Mouse (Mus musculus): Measurements from ENCODE around the gene Lin37. TPM values are rescaled to one million over a fixed set of nuclear protein-coding genes. Genes with fewer than 3 reads are reported as not detected.
A peak's percentile ranks its signal among the peaks of the same experiment; 100 is the strongest.

Gene Lin37
- polyA plus RNA-seq, 1 experiment from 2014 or later: 58.7 TPM

DNA sequence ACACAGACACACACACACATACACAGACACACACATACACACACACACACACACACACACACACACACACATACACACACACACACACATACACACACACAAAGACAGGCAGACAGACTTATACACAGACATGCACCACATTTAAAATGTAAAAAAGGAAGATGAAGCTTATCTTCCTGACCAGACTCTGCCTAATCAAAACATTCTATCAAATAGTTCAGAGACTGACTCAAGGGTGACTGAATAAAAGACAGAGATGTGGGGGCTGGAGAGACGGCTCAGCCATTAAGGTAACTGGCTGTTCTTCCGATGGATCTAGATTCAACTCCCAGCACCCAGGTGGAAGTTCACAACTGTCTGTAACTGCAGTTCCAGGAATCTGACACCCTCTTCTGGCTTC, 15.3 kb downstream of the Lin37 start:
- WGBS: 91% methylated on average over 2 of the region's 2 CpGs
- Histone ChIP-seq H3K9ac (ENCODE audit: low read depth, low read length) (no peak overlapping the region), H3K4me2 (ENCODE audit: low read length) (no peak overlapping the region), H3K4me1 (ENCODE audit: control insufficient read depth, insufficient read depth, low read depth, low read length) (no peaks in the 10 kb centered on the region), H3K27ac (ENCODE audit: low read depth, low read length) (no peak overlapping the region), H3K9me3 (ENCODE audit: control insufficient read depth, low read length) (no peaks in the 10 kb centered on the region), H3K27me3 (replicated peaks; ENCODE audit: control insufficient read depth, insufficient read depth, low read length) (no peaks in the 10 kb centered on the region), H3K36me3 (ENCODE audit: control insufficient read depth, insufficient read depth, low read length) (peaks cover 6% of the 10 kb centered on the region), H3K4me3 (ENCODE audit: low read length) (no peak overlapping the region)
- no peak for ATAC-seq

DNA sequence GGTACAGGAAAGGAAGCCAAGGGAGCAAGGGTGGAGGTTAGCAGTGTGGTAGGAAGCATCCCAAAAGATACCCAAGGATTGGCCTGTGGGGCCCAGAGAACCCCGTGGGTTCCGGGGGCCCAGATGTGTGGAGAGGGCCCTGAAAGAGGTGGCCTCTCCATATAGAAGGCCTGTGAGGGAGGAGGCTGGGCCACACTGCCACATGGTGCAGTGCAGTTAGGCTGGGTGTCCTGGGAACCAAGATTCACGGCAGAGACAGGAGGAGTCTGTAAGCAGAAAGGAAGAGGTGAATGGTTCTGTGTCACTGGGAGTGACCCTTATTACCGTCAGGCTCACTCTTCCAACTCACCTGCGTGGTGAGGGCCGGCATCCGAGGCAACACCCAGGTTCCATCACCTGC, 19.1 kb downstream of the Lin37 start:
- Histone ChIP-seq H3K9me3 (ENCODE audit: control insufficient read depth, low read length) (no peaks in the 10 kb centered on the region), H3K4me2 (ENCODE audit: low read length) (no peak overlapping the region), H3K27ac (ENCODE audit: low read depth, low read length) (no peak overlapping the region), H3K27me3 (replicated peaks; ENCODE audit: control insufficient read depth, insufficient read depth, low read length) (no peaks in the 10 kb centered on the region), H3K36me3 (ENCODE audit: control insufficient read depth, insufficient read depth, low read length) (peaks cover 6% of the 10 kb centered on the region), H3K9ac (ENCODE audit: low read depth, low read length) (no peak overlapping the region), H3K4me1 (ENCODE audit: control insufficient read depth, insufficient read depth, low read depth, low read length) (peaks cover 5% of the 10 kb centered on the region), H3K4me3 (ENCODE audit: low read length) (no peak overlapping the region)
- no peak for ATAC-seq
- 90% methylated on average over 7 of the region's 7 CpGs for WGBS

DNA sequence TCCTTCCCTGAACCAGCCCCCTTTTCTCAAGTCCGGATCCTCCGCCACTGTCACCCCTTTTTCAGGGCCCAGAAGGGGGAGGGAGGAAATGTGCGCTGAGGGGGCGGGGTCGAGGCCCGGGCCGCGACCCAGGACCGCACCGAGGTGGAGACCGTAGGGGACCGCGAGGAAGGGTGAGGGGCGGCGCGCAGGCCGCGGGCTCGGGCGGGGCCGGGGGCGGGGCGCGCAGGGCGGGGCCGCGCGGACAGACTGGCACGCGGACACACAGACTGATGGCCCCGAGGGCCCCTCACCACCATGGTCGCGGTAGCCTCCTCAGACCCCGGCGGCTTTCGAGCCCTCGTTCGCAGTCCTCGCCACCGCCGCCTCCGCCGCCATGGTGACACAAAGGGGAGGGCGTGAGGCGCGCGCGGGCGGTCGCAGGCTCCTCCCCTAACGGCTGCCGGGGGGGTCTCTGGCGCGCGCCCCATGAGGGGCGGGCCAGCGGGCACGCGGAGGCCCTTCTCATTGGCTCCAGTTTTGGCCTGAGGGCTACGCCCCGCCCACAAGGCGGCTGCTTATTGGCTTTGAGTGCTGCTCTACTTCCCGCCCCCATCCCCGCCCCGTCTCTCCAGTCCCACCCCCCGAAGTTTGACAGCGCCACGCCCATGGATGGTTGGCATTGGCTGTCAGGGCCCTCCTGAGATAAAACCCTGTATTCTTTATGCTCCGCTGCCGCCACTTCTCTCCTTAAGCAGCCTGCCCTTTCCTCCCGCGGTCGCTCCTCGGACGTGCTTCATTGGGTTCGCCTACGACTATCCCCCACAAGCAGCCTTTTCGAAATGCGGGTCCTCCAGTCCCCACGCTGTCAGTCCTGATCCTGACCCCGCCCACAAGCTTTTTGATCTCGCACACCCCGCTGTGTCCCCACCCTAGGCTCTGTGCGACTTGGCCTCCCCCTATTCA, 24.7 kb downstream of the Lin37 start, which contains the start of gene Arhgap33:
Gene Arhgap33, minus strand, starts transcription at position 428 of the 945 bp plus-strand sequence.
- Histone ChIP-seq H3K9ac (ENCODE audit: low read depth, low read length) (peak within 1 kb of the TSS; percentile 94), H3K27ac (ENCODE audit: low read depth, low read length) (peak within 1 kb of the TSS; percentile 95), H3K4me3 (ENCODE audit: low read length) (peak within 1 kb of the TSS; percentile 79), H3K4me2 (ENCODE audit: low read length) (peak within 1 kb of the TSS; percentile 88), H3K9me3 (ENCODE audit: control insufficient read depth, low read length) (no peaks in the 10 kb centered on the region), H3K4me1 (ENCODE audit: control insufficient read depth, insufficient read depth, low read depth, low read length) (peaks cover 32% of the 10 kb centered on the region), H3K27me3 (replicated peaks; ENCODE audit: control insufficient read depth, insufficient read depth, low read length) (no peaks in the 10 kb centered on the region), H3K36me3 (ENCODE audit: control insufficient read depth, insufficient read depth, low read length) (peaks cover 11% of the 10 kb centered on the region)
- under 1% methylated on average over 43 of the region's 84 CpGs for WGBS
- ATAC-seq: peak; percentile 93

DNA sequence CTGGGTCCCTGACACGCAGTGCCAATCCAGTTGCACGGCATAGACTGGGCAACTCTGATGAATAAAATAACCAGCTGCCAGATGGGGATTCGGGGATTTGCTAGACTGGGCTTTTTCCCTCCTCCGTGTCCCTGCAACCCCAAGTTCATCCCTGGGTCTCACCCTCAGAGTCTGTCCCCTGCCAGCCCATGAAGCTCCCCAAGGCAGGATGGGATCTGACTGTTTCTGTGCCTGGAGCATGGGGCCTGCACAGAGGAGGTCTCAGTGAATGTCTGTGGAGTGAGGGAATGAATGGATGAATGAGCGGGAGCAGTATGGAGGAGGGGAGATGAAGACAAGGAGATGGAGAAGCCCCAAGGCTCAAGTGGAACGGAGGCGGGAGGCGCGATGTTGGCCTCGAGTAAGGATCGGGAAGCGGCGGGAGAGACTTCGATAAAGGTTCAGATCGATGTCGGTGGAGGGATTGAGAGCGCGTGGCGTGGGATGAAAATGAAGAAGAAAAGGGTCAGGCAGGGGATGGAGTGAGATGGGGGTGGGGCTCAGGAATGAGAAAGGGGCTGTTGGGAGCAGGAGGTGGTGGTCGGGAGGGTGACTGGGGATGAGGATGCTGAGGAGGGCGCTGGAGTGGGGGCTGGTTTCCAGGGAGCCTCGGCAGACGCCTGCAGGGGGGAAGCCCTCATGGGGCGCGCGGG, 25.6 kb downstream of the Lin37 start:
- H3K4me3 ChIP-seq (ENCODE audit: low read length): peak overlapping the region; percentile 79
- 1% methylated on average over 23 of the region's 26 CpGs for WGBS

DNA sequence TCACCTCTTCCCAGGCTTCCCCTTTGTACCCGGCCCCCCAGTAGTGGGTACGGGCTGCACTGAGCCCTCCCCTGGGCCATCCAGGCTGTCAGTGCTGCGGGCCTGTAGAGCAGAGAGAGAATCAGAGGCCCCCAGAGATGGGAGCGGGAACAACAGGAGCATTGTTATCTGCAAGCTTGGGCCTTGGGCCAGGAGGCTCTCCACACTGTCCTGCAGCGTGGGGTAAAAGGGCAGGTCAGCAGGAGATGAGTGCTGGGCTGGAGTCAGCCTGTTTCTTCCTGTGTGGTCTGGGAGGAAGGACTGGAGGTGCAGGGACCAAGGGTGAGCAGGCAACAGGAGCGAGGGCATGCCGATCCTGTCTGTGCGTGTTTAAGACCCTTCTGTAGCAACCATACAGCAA, 26.7 kb downstream of the Lin37 start:
- Histone ChIP-seq H3K9ac (ENCODE audit: low read depth, low read length) (peak overlapping the region; percentile 94), H3K4me1 (ENCODE audit: control insufficient read depth, insufficient read depth, low read depth, low read length) (peaks cover 32% of the 10 kb centered on the region), H3K4me2 (ENCODE audit: low read length) (peak overlapping the region; percentile 88), H3K36me3 (ENCODE audit: control insufficient read depth, insufficient read depth, low read length) (peaks cover 24% of the 10 kb centered on the region), H3K27ac (ENCODE audit: low read depth, low read length) (peak overlapping the region; percentile 51; the same call in 1 of the 2 replicates), H3K9me3 (ENCODE audit: control insufficient read depth, low read length) (no peaks in the 10 kb centered on the region), H3K4me3 (ENCODE audit: low read length) (peak overlapping the region; percentile 79), H3K27me3 (replicated peaks; ENCODE audit: control insufficient read depth, insufficient read depth, low read length) (no peaks in the 10 kb centered on the region)
- peak; percentile 5 for ATAC-seq
- 6% methylated on average over 8 of the region's 8 CpGs for WGBS

More for the DNA sequence above, 25.6 kb downstream of the Lin37 start:
- H3K27me3 ChIP-seq (replicated peaks; ENCODE audit: control insufficient read depth, insufficient read depth, low read length): no peaks in the 10 kb centered on the region
- peaks cover 14% of the 10 kb centered on the region for H3K36me3 ChIP-seq (ENCODE audit: control insufficient read depth, insufficient read depth, low read length)
- no peaks in the 10 kb centered on the region for H3K9me3 ChIP-seq (ENCODE audit: control insufficient read depth, low read length)
- peak overlapping the region; percentile 94 for H3K9ac ChIP-seq (ENCODE audit: low read depth, low read length)
- H3K4me1 ChIP-seq (ENCODE audit: control insufficient read depth, insufficient read depth, low read depth, low read length): peaks cover 32% of the 10 kb centered on the region
- peak; percentile 35 for ATAC-seq
- H3K27ac ChIP-seq (ENCODE audit: low read depth, low read length): peak overlapping the region; percentile 95
- peak overlapping the region; percentile 88 for H3K4me2 ChIP-seq (ENCODE audit: low read length)

DNA sequence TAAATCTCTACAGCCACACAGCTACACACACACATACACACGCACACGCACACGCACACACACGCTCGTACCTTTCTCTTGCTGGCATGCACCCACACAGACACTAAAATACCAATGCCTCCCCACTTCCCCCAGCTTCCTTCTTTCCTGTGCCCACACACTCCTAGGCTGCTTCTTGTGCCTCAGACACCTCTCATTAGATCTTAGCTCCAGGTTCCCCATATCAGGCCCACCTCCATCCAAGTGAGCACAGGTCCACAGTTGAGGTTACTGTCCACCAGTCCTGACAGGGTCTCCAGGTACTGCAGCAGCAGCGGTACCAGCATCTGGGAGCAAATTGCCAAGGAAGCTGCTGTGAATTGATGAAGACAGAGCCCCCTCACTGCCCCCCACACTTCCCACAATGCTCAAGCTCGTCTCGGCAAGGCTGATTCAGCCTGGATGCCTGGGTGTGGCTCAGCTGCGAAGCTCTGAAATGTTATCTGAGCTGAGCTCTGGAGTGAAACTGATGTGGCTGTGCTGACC, 28.3 kb downstream of the Lin37 start:
- no peak for ATAC-seq
- H3K4me3 ChIP-seq (ENCODE audit: low read length): no peak overlapping the region
- peaks cover 32% of the 10 kb centered on the region for H3K4me1 ChIP-seq (ENCODE audit: control insufficient read depth, insufficient read depth, low read depth, low read length)
- H3K27me3 ChIP-seq (replicated peaks; ENCODE audit: control insufficient read depth, insufficient read depth, low read length): no peaks in the 10 kb centered on the region
- no peak overlapping the region for H3K9ac ChIP-seq (ENCODE audit: low read depth, low read length)
- no peaks in the 10 kb centered on the region for H3K9me3 ChIP-seq (ENCODE audit: control insufficient read depth, low read length)
- H3K27ac ChIP-seq (ENCODE audit: low read depth, low read length): no peak overlapping the region
- peaks cover 38% of the 10 kb centered on the region for H3K36me3 ChIP-seq (ENCODE audit: control insufficient read depth, insufficient read depth, low read length)
- WGBS: 80% methylated on average over 9 of the region's 9 CpGs
- H3K4me2 ChIP-seq (ENCODE audit: low read length): no peak overlapping the region; the same call in 1 of the 2 replicates

DNA sequence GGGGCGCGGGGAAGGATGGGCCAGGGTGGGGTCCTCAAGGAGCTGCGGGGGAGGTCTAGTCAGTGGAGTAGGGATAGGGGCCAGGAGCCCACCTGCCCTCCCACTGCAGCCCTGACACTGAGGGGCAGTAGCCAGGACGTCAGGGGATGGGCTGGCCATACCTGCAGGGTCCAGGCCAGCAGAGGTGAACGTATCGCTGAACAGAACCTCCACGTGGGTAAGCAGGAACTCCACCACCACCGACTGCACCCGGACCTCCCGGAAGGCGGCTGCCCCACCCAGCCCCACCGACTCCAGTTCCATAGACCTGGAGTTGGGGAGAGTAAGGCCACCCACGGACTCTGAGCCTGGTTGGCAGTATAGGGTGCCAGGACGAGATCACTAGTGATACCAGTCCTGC, 32.7 kb downstream of the Lin37 start:
- no peaks in the 10 kb centered on the region for H3K27me3 ChIP-seq (replicated peaks; ENCODE audit: control insufficient read depth, insufficient read depth, low read length)
- H3K4me3 ChIP-seq (ENCODE audit: low read length): no peak overlapping the region
- H3K27ac ChIP-seq (ENCODE audit: low read depth, low read length): no peak overlapping the region
- ATAC-seq: no peak
- no peak overlapping the region for H3K4me2 ChIP-seq (ENCODE audit: low read length)
- WGBS: 78% methylated on average over 14 of the region's 14 CpGs
- H3K36me3 ChIP-seq (ENCODE audit: control insufficient read depth, insufficient read depth, low read length): peaks cover 62% of the 10 kb centered on the region
- no peaks in the 10 kb centered on the region for H3K9me3 ChIP-seq (ENCODE audit: control insufficient read depth, low read length)
- H3K4me1 ChIP-seq (ENCODE audit: control insufficient read depth, insufficient read depth, low read depth, low read length): peaks cover 5% of the 10 kb centered on the region
- H3K9ac ChIP-seq (ENCODE audit: low read depth, low read length): no peak overlapping the region

DNA sequence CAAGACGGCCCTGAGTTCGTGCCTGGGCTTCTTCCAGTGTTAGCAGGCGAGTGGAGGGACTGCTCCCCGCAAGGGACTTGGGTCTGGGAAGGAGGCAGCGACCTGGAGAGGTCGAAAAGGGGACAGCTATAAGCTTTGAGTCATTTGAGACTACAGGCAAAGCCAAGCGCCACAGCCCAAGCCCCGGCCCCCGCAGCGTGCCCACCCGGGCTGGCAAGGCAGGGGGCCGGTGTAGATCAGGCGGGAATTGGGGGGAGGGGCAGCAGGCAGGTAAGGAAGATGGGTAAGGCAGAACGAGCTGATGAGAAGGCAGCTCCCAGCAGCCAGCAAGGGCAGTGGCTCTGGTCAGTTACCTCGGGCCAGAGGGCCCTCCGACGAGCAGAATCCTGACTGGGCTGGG, 33.2 kb downstream of the Lin37 start:
- H3K36me3 ChIP-seq (ENCODE audit: control insufficient read depth, insufficient read depth, low read length): peaks cover 62% of the 10 kb centered on the region
- no peaks in the 10 kb centered on the region; the same call in none of the 2 replicates for H3K4me1 ChIP-seq (ENCODE audit: control insufficient read depth, insufficient read depth, low read depth, low read length)
- 36% methylated on average over 17 of the region's 17 CpGs for WGBS
- H3K9me3 ChIP-seq (ENCODE audit: control insufficient read depth, low read length): no peaks in the 10 kb centered on the region
- no peak for ATAC-seq
- no peaks in the 10 kb centered on the region for H3K27me3 ChIP-seq (replicated peaks; ENCODE audit: control insufficient read depth, insufficient read depth, low read length)
- no peak overlapping the region for H3K4me2 ChIP-seq (ENCODE audit: low read length)
- no peak overlapping the region for H3K4me3 ChIP-seq (ENCODE audit: low read length)
- no peak overlapping the region for H3K27ac ChIP-seq (ENCODE audit: low read depth, low read length)
- no peak overlapping the region for H3K9ac ChIP-seq (ENCODE audit: low read depth, low read length)

DNA sequence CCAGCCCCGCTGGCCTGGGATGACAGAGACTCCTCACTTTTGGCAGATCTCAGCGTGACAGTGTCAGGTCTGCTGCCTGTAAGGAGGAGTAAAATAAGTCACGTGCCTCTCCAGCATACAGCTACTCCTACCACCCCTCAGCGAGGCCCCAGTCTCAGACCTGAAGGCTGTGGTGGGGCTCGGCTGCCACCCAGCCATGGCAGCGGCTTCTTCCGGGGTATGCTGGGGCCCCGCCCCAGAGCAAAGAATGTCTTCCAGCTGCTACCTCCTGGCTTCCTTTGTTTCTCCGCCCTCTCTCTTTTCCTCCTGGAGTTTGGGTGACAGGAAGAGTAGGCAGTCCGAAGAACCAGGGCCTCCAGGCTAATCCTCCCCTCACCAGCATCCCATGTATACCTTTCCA, 33.7 kb downstream of the Lin37 start:
- Histone ChIP-seq H3K4me2 (ENCODE audit: low read length) (no peak overlapping the region), H3K4me1 (ENCODE audit: control insufficient read depth, insufficient read depth, low read depth, low read length) (peaks cover 2% of the 10 kb centered on the region), H3K27ac (ENCODE audit: low read depth, low read length) (no peak overlapping the region), H3K36me3 (ENCODE audit: control insufficient read depth, insufficient read depth, low read length) (peaks cover 62% of the 10 kb centered on the region), H3K9ac (ENCODE audit: low read depth, low read length) (no peak overlapping the region), H3K9me3 (ENCODE audit: control insufficient read depth, low read length) (no peaks in the 10 kb centered on the region), H3K27me3 (replicated peaks; ENCODE audit: control insufficient read depth, insufficient read depth, low read length) (no peaks in the 10 kb centered on the region), H3K4me3 (ENCODE audit: low read length) (no peak overlapping the region)
- ATAC-seq: no peak
- 30% methylated on average over 10 of the region's 10 CpGs for WGBS
